ENCODE assay signal across 10 mouse cellular contexts in genomic region chr19:5962651-5963050, GRCm38 (mm10). TPM values are rescaled to one million over a fixed set of nuclear protein-coding genes. Genes with fewer than 3 reads are reported as not detected.
DNase-seq lines count a peak whose midpoint lies in the region; ATAC-seq and TF ChIP-seq lines count a peak whose summit lies in the region.
"Had no signal": no experiment of that assay in that cellular context is flagged by ENCODE, and none has a peak within 500 bp of the region (broad histone marks: within the 10 kb centered on the region; RNA-seq: fewer than 3 reads in every experiment).

No protein-coding gene starts in this region.

- H3K4me3 ChIP-seq in lung, embryonic 14.5 days (ENCODE audit: low read depth, low read length): peak overlapping the region; percentile 82
- H3K4me3 ChIP-seq in embryonic facial prominence, embryonic 10.5 days: peak overlapping the region; percentile 84
- peak overlapping the region; percentile 87 for H3K4me3 ChIP-seq in intestine, embryonic 14.5 days (ENCODE audit: low read depth, low read length)
- no peak overlapping the region for H3K4me3 ChIP-seq in neural tube, embryonic 12.5 days

- H3K27me3 ChIP-seq in lung, embryonic 14.5 days (ENCODE audit: insufficient read depth, low read length): no peaks in the 10 kb centered on the region
- no peaks in the 10 kb centered on the region for H3K27me3 ChIP-seq in embryonic facial prominence, embryonic 10.5 days (replicated peaks; ENCODE audit: low read depth, poor library complexity, severe bottlenecking)
- H3K27me3 ChIP-seq in intestine, embryonic 14.5 days (replicated peaks; ENCODE audit: control insufficient read depth, insufficient read depth, low read length): no peaks in the 10 kb centered on the region
- H3K27me3 ChIP-seq in neural tube, embryonic 12.5 days (replicated peaks): no peaks in the 10 kb centered on the region

- H3K9me3 ChIP-seq in lung, embryonic 14.5 days (ENCODE audit: low read depth, low read length): no peaks in the 10 kb centered on the region
- no peaks in the 10 kb centered on the region for H3K9me3 ChIP-seq in embryonic facial prominence, embryonic 10.5 days
- H3K9me3 ChIP-seq in intestine, embryonic 14.5 days (ENCODE audit: control insufficient read depth, low read length): no peaks in the 10 kb centered on the region
- H3K9me3 ChIP-seq in neural tube, embryonic 12.5 days: no peaks in the 10 kb centered on the region

- ATAC-seq in lung, embryonic 14.5 days (ENCODE audit: insufficient read depth): no peak
- no peak for ATAC-seq in intestine, embryonic 14.5 days (replicated peaks; ENCODE audit: low FRiP score, low TSS enrichment, low read depth)
- ATAC-seq in neural tube, embryonic 12.5 days (ENCODE audit: low FRiP score, low read depth): no peak

- no peak for DNase-seq in lung, embryonic 14.5 days
- DNase-seq in lung, postnatal 25 days (ENCODE audit: low spot score): no peak
- DNase-seq in embryonic facial prominence, embryonic 10.5 days (ENCODE audit: low spot score): no peak
- no peak for DNase-seq in intestine, embryonic 14.5 days (ENCODE audit: low spot score)
- DNase-seq in urinary bladder, postnatal 10 days (ENCODE audit: low spot score): no peak
- no peak for DNase-seq in adrenal gland, adult 8-10 months
- DNase-seq in thymus, postnatal 36 days: no peak
- DNase-seq: lung, postnatal 4 days had no signal

- H3K4me1 ChIP-seq in lung, embryonic 14.5 days (ENCODE audit: insufficient read depth): peaks cover 3% of the 10 kb centered on the region; the same call in 1 of the 2 replicates
- peaks cover 39% of the 10 kb centered on the region for H3K4me1 ChIP-seq in embryonic facial prominence, embryonic 10.5 days
- H3K4me1 ChIP-seq in intestine, embryonic 14.5 days (replicated peaks; ENCODE audit: control insufficient read depth, insufficient read depth, low read length): peaks cover 18% of the 10 kb centered on the region
- H3K4me1 ChIP-seq in neural tube, embryonic 12.5 days: peaks cover 19% of the 10 kb centered on the region

- H3K4me2 ChIP-seq in lung, embryonic 14.5 days: peak overlapping the region; percentile 69
- peak overlapping the region; percentile 66 for H3K4me2 ChIP-seq in intestine, embryonic 14.5 days (ENCODE audit: low read length)
- H3K4me2 ChIP-seq in neural tube, embryonic 12.5 days (replicated peaks): peak overlapping the region; percentile 90

- peaks cover 39% of the 10 kb centered on the region for H3K36me3 ChIP-seq in lung, embryonic 14.5 days (ENCODE audit: insufficient read depth)
- H3K36me3 ChIP-seq in embryonic facial prominence, embryonic 10.5 days (replicated peaks): peaks cover 42% of the 10 kb centered on the region
- H3K36me3 ChIP-seq in intestine, embryonic 14.5 days (ENCODE audit: control insufficient read depth, insufficient read depth, low read length): peaks cover 24% of the 10 kb centered on the region
- H3K36me3 ChIP-seq in neural tube, embryonic 12.5 days: peaks cover 23% of the 10 kb centered on the region

- WGBS in lung, embryonic 14.5 days: 18% methylated on average over 1 of the region's 1 CpGs
- WGBS in embryonic facial prominence, embryonic 10.5 days: 33% methylated on average over 1 of the region's 1 CpGs
- WGBS in intestine, embryonic 14.5 days: 28% methylated on average over 1 of the region's 1 CpGs
- 28% methylated on average over 1 of the region's 1 CpGs for WGBS in neural tube, embryonic 12.5 days

- H3K9ac ChIP-seq in lung, embryonic 14.5 days: peak overlapping the region; percentile 82
- no peak overlapping the region for H3K9ac ChIP-seq in intestine, embryonic 14.5 days (ENCODE audit: low read length)
- no peak overlapping the region for H3K9ac ChIP-seq in neural tube, embryonic 12.5 days

- TF ChIP-seq CTCF in lung, embryonic 14.5 days (IDR thresholded peaks at IDR 0.05; ENCODE audit: low read depth): peak; percentile 50

- no peak overlapping the region for H3K27ac ChIP-seq in lung, embryonic 14.5 days (ENCODE audit: low read depth)
- no peak overlapping the region for H3K27ac ChIP-seq in embryonic facial prominence, embryonic 10.5 days (replicated peaks)
- H3K27ac ChIP-seq in intestine, embryonic 14.5 days (ENCODE audit: low read depth): no peak overlapping the region
- no peak overlapping the region for H3K27ac ChIP-seq in neural tube, embryonic 12.5 days

RNA-seq across cellular contexts. Expression of gene Pola2, which starts 1.4 kb away (rescaled TPM):
- polyA plus RNA-seq in lung, embryonic 14.5 days (2014; fragmentation: Nextera tagmentation; extraction: Ambion mirVana): 88.7 and 89.3 TPM in 2 replicates
- 119 and 120 TPM in 2 replicates for polyA plus RNA-seq in embryonic facial prominence, embryonic 10.5 days (2016; fragmentation: Nextera tagmentation; extraction: Ambion mirVana)
- 84.4 and 87.9 TPM in 2 replicates for polyA plus RNA-seq in intestine, embryonic 14.5 days (2014; fragmentation: Nextera tagmentation; extraction: Ambion mirVana)
- 44.4 and 46.6 TPM in 2 replicates for polyA plus RNA-seq in neural tube, embryonic 12.5 days (2016; fragmentation: Nextera tagmentation; extraction: Ambion mirVana)
- total RNA-seq in adrenal gland, adult 8-10 months (2022): 10 to 100 TPM; 22.5 to 51.0 (median 27.8) TPM

RNA-seq across cellular contexts. Expression of gene Slc22a20, which starts 23.3 kb away (rescaled TPM):
- not detected in 2 replicates for polyA plus RNA-seq in lung, embryonic 14.5 days (2014; fragmentation: Nextera tagmentation; extraction: Ambion mirVana)
- not detected in 2 replicates for polyA plus RNA-seq in embryonic facial prominence, embryonic 10.5 days (2016; fragmentation: Nextera tagmentation; extraction: Ambion mirVana)
- not detected in 2 replicates for polyA plus RNA-seq in intestine, embryonic 14.5 days (2014; fragmentation: Nextera tagmentation; extraction: Ambion mirVana)
- not detected in 2 replicates for polyA plus RNA-seq in neural tube, embryonic 12.5 days (2016; fragmentation: Nextera tagmentation; extraction: Ambion mirVana)
- total RNA-seq in adrenal gland, adult 8-10 months (2022): not detected
- total RNA-seq: adrenal gland, adult 18-20 months had no signal

RNA-seq across cellular contexts. Expression of gene Cdc42ep2, which starts 38.0 kb away (rescaled TPM):
- polyA plus RNA-seq in lung, embryonic 14.5 days (2014; fragmentation: Nextera tagmentation; extraction: Ambion mirVana): 9.8 and 9.9 TPM in 2 replicates
- polyA plus RNA-seq in embryonic facial prominence, embryonic 10.5 days (2016; fragmentation: Nextera tagmentation; extraction: Ambion mirVana): 1.5 and 2.2 TPM in 2 replicates
- 7.0 and 9.3 TPM in 2 replicates for polyA plus RNA-seq in intestine, embryonic 14.5 days (2014; fragmentation: Nextera tagmentation; extraction: Ambion mirVana)
- polyA plus RNA-seq in neural tube, embryonic 12.5 days (2016; fragmentation: Nextera tagmentation; extraction: Ambion mirVana): 4.7 and 5.7 TPM in 2 replicates
- 1 to 10 TPM; 4.9 to 9.6 (median 8.3) TPM for total RNA-seq in adrenal gland, adult 8-10 months (2022)

RNA-seq across cellular contexts. Expression of gene Dpf2, which starts 49.8 kb away (rescaled TPM):
- polyA plus RNA-seq in lung, embryonic 14.5 days (2014; fragmentation: Nextera tagmentation; extraction: Ambion mirVana): 147 and 162 TPM in 2 replicates
- polyA plus RNA-seq in embryonic facial prominence, embryonic 10.5 days (2016; fragmentation: Nextera tagmentation; extraction: Ambion mirVana): 231 and 251 TPM in 2 replicates
- polyA plus RNA-seq in intestine, embryonic 14.5 days (2014; fragmentation: Nextera tagmentation; extraction: Ambion mirVana): 131 and 145 TPM in 2 replicates
- polyA plus RNA-seq in neural tube, embryonic 12.5 days (2016; fragmentation: Nextera tagmentation; extraction: Ambion mirVana): 156 and 174 TPM in 2 replicates
- 100 to 1,000 TPM in 3 of 4 experiments, 10 to 100 TPM in 1; 93.7 to 147 (median 129) TPM for total RNA-seq in adrenal gland, adult 8-10 months (2022)

RNA-seq across cellular contexts. Expression of gene Capn1, which starts 53.0 kb away (rescaled TPM):
- polyA plus RNA-seq in lung, embryonic 14.5 days (2014; fragmentation: Nextera tagmentation; extraction: Ambion mirVana): 9.6 and 11.3 TPM in 2 replicates
- 2.9 and 3.2 TPM in 2 replicates for polyA plus RNA-seq in embryonic facial prominence, embryonic 10.5 days (2016; fragmentation: Nextera tagmentation; extraction: Ambion mirVana)
- polyA plus RNA-seq in intestine, embryonic 14.5 days (2014; fragmentation: Nextera tagmentation; extraction: Ambion mirVana): 9.4 and 10.1 TPM in 2 replicates
- 5.6 and 6.4 TPM in 2 replicates for polyA plus RNA-seq in neural tube, embryonic 12.5 days (2016; fragmentation: Nextera tagmentation; extraction: Ambion mirVana)
- 10 to 100 TPM; 40.6 to 54.1 (median 47.3) TPM for total RNA-seq in adrenal gland, adult 8-10 months (2022)
